Mouse (Mus musculus) kidney, postnatal 14 days (tissue): Measurements from ENCODE around the gene Tcap.

ENCODE experiments used
- DNase-seq: peaks from one replicate; pipeline ENCODE4 v3.0.0; 2022; ENCODE audit warnings: mixed read lengths

Gene Tcap

GRCm38 (mm10) chr11:98383261-98384030 is at the start of gene Tcap:
Gene Tcap (plus strand): TSS chr11:98383811.
- DNase-seq, result no peak

GRCm38 (mm10) chr11:98333981-98334741 is 49.5 kb upstream of the Tcap start:
- DNase-seq, result no peak

- DNase-seq, result no peak
Observed at GRCm38 (mm10) chr11:98335250-98335649, 48.4 kb upstream of the Tcap start.

DNA sequence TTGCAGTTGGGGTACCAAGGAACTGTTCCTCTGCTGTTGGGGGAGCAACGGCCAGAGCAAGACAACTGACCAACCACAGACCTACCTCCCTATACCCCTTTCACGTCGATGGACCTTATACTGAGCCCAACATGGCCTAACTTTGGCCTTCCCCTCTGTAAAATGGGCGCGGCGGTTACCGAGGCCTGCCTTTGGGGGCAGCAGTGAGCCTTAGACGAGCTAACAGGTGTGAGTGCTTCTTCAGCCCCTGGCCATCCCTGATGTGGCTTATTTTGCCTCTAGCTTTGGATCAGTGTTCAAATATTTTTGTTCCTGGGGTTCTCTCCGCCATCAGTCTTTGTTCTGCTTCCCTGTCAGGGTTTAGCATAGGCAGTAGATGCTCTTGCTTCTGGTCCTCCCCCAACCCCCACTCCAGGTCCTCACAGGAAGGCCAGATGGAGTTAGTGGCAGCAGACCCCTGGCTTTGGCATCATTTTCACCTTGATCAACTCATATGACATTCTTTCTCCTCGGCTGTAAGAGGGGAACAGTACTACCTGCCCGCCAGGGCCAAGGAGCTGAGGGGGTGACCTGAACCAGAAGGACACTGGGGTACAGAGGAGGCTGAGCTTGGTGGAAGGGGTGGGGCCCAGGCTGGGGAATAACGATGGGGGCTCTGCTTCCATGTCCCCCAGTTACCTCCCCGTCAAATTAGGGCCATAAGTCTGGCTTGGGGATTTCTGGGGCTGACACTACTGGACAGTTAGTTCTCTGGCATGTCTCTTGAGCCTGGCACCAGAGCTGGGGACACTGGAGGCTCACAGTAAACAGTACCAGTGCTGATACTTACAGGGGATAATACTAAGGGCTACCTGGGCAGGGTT is 47.1 kb upstream of the Tcap start:
- DNase-seq, result no peak

- peak; percentile 74 for DNase-seq
Observed at GRCm38 (mm10) chr11:98338507-98338961, 45.1 kb upstream of the Tcap start.

GRCm38 (mm10) chr11:98339071-98339501 is 44.5 kb upstream of the Tcap start:
- DNase-seq, result no peak

- DNase-seq, result no peak
Observed at GRCm38 (mm10) chr11:98339679-98340287, 43.8 kb upstream of the Tcap start.

DNA sequence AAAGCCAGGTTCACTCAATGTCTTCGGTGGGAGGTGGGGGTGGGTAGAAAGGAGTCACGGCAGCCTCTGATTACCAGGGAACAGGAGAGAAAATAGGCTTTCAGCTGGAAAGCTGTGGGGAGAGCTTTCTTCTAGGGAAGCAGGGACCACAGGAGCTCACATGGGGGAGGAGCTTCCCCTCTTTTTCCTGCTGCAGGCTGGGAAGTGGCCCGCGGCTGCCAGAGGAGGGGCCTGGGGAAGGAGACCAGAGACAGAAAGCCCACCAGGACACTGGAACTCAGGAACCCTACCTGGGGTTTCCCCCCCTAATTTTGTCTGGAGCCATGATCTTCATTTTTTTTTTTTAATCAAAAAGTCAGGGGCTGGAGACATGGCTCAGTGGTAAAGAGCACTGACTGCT is 43.0 kb upstream of the Tcap start:
- DNase-seq, result no peak

GRCm38 (mm10) chr11:98341174-98341573 is 42.4 kb upstream of the Tcap start:
- DNase-seq, result no peak

GRCm38 (mm10) chr11:98342000-98342945 is 41.3 kb upstream of the Tcap start:
- DNase-seq, result peak; percentile 95

- DNase-seq, result peak; percentile 87
Observed at GRCm38 (mm10) chr11:98345253-98345652, 38.4 kb upstream of the Tcap start.

DNA sequence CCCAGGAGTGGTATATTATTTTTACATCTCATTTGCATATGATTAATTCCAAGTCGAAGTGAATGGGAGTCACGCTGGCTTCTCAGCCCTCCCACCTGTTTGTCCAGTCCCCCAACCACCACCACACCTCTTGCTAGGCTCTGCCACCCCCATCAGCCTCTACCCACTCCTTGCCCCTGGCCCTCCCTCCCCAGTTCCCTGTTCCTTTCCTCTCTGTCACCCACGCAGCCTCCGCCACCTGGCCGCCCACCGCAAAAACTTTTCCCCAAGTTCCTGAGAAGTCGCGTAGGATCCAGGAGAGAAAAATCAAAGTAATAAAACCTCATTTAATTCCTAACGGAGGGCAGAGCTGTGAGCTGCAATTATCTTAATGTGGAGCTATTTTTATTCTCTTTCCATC is 37.4 kb upstream of the Tcap start:
- no peak for DNase-seq

- DNase-seq, result peak; percentile 40
Observed at GRCm38 (mm10) chr11:98347385-98348082, 36.1 kb upstream of the Tcap start.

DNA sequence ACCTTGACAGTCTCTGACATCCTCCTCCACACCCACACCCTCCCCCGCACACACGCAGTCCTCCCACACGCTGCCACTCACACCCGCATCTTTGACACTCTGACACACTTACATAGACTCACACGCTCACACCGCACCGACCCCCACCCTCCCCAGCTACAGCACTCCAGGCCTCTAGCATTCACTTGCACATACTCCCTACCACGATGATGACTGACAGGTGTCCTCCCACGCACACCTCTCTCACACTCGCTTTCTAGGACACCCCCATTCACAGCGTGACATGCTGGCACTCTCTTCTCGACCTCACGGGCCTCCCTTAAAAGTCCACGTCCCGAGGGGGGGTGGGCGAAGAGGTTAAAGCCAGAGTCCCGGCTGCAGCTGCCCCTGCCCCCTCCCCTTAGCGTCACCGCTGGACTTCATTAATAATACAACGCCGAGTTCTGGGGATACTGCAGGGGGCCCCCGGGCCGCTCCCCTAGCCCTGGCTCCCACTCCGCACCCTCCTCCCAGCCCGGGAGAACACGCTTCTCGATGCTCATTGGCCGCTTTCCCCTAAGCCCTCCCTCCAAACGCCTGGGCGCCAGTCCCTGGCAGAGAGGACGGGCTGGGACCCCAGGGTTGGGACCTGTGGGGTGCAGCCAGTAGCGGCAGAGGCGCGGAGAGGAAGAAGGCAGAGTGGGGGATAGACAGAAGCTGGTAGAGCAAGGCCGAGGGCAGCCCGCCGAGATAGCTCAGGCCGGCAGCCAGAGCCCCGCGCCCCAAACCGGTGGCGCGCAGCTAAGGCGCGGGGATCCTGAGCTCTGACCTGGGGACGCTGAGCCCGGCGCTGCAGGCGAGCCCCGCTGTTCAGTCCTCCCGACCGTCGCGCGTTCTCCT is 35.3 kb upstream of the Tcap start, which contains the start of gene Ppp1r1b:
TSS of gene Ppp1r1b (plus strand) at position 322 of the 879 bp plus-strand sequence.
- DNase-seq, result peak; percentile 74

DNA sequence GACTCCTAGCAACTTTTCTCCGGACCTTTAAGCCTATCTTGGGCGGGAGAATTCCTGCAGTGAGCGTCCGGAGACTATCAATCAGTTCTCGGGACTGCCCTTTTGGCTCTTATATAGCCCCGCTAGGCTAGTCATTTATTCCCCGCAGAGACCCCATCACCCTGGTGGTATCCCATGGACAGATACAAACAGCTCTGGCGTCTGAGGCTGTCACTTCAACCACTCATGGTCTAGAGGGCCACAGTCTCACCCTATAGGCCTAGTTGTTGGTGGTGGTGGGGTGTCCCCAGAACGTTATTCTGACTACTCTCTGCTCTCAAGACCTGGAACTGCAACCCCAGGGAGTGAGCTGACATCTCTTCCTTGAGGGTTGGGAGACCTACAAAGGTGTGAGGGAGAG is 34.3 kb upstream of the Tcap start:
- no peak for DNase-seq

DNA sequence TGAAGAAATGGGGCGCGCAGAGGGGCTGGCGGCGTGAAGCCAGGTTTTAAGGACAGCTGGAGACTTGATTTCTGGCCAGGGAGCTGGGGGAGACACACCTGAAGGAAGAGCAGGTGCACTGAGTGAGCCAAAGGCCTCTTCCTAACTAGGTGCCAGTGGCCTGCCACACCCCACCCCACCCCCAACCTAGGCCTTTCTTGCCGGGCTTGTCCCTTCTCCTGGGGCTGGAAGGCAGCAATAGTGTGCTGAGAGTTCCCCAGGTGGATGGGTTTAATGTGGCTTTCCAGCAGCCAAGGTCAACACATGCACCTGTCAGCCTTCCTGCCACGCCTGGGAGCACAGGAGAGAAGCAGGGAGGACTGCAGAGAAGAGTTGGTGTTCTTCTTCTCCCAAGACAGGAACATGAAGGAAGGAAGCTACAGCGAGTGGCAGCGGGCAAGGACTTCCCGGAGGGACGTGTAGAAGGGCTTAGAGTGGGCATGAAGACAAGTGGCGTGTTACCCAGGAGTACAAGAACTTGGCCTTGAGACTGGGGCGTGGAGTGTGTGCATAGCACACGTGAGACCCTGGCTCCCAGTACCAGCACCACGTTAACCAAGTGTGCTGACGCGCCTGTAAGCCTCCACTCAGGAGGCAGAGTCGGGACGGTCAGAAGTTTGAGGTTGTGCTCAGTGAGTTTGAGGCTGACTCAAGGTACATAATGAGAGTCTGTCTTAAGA is 31.2 kb upstream of the Tcap start:
- no peak for DNase-seq

- no peak for DNase-seq
Observed at GRCm38 (mm10) chr11:98353651-98354211, 29.9 kb upstream of the Tcap start.

- no peak for DNase-seq
Observed at GRCm38 (mm10) chr11:98354445-98354844, 29.2 kb upstream of the Tcap start.
